Mouse (Mus musculus): ENCODE measurements around the gene Neurl4.

DNA sequence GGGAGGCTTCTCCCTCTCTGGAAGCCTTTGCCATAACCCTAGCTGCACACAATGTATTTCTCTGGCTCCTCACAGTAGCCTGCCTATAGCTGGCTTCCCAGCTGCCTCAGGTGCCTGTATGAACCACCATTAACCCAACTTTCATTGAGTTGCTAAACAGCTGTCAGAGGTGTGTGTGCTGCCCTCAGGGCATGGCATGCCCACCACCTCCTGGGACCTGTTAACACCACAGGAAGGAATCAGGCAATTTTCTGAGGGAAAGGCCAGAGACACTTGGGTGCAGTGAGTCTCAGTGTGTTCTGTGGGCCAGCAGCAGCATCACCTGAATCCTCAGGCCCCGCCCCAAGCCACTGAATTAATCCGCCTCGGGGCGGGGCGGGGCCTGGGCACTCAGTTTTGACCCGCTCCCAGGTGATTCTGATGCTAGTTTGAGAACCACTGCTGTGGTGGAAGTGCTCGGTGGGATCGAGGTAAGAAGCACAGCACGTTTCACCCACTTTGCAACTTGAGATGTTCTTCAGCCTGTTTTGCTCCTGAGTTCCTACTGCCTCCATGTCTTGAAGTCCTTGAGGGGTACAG is 37.6 kb downstream of the Neurl4 start:
- no peak for TF ChIP-seq CTCF (IDR thresholded peaks at IDR 0.05; ENCODE audit: insufficient read depth, low read depth, low read length)
- TF ChIP-seq POLR2A (IDR thresholded peaks at IDR 0.05; ENCODE audit: insufficient read depth, low read depth, low read length) = no peak
